Mouse (Mus musculus) embryonic facial prominence, embryonic 13.5 days (tissue): ENCODE results near the gene Ndc80. TPM values are rescaled to one million over a fixed set of nuclear protein-coding genes. Genes with fewer than 3 reads are reported as not detected.

Source experiments
- ATAC-seq: fragments of 200-750 bp; cut with Nextera tagmentation; 2 replicates; pipeline ENCODE4 v1.8.0; 2017; ENCODE audit warnings: low read depth; ENCODE audit not compliant: insufficient number of reproducible peaks, insufficient read depth, low FRiP score, low TSS enrichment
- H3K27ac ChIP-seq: fragments of 300-500 bp; sonication (generic); 2 replicates; pipeline ENCODE4 v1.5.1; 2015; ENCODE audit warnings: moderate library complexity, mild to moderate bottlenecking, inconsistent platforms
- H3K27me3 ChIP-seq: fragments of 300-500 bp; sonication (generic); 2 replicates; pipeline ENCODE4 v1.6.1; 2015; ENCODE audit warnings: mild to moderate bottlenecking, inconsistent platforms
- H3K36me3 ChIP-seq: fragments of 300-500 bp; sonication (generic); 2 replicates; pipeline ENCODE4 v1.6.1; 2015; ENCODE audit warnings: mild to moderate bottlenecking, inconsistent platforms
- H3K4me1 ChIP-seq: fragments of 300-500 bp; sonication (generic); 2 replicates; pipeline ENCODE4 v1.6.1; 2015; ENCODE audit warnings: inconsistent platforms
- H3K4me2 ChIP-seq: fragments of 300-500 bp; sonication (generic); 2 replicates; pipeline ENCODE4 v1.6.1; 2015; ENCODE audit warnings: moderate library complexity, mild to moderate bottlenecking, inconsistent platforms
- H3K4me3 ChIP-seq: fragments of 300-500 bp; sonication (generic); 2 replicates; pipeline ENCODE4 v1.5.1; 2015; ENCODE audit warnings: mild to moderate bottlenecking, inconsistent platforms
- H3K9ac ChIP-seq: fragments of 300-500 bp; sonication (generic); 2 replicates; pipeline ENCODE4 v1.6.1; 2015; ENCODE audit warnings: mild to moderate bottlenecking, inconsistent platforms
- H3K9me3 ChIP-seq: fragments of 300-500 bp; sonication (generic); 2 replicates; pipeline ENCODE4 v1.6.1; 2016; ENCODE audit warnings: inconsistent platforms
- WGBS: fragments of 180-500 bp; shearing (Covaris S2); methylation state at CpG from one replicate; pipeline ENCODE4 v1.1.7; 2015; ENCODE audit warnings: mixed read lengths; 5-methylcytosine and 5-hydroxymethylcytosine counted together
- polyA plus RNA-seq: library from polyadenylated mRNA; unstranded; fragments of >200 nt; fragmentation: Nextera tagmentation; extraction: Ambion mirVana; gene quantifications from 2 replicates; pipeline ENCODE4 v1.2.1, GENCODE M21; 2015

Ndc80 gene
- polyA plus RNA-seq, 1 experiment from 2014 or later = 46.1 TPM

GRCm38 (mm10) chr17:71506832-71507231 lies 19.8 kb downstream of the Ndc80 start:
- no peak overlapping the region for H3K9ac ChIP-seq
- 90% methylated on average over 8 of the region's 8 CpGs for WGBS

GRCm38 (mm10) chr17:71495784-71496183 lies 30.9 kb downstream of the Ndc80 start:
- Histone ChIP-seq H3K9me3 (no peaks in the 10 kb centered on the region), H3K9ac (no peak overlapping the region), H3K4me2 (no peak overlapping the region), H3K4me1 (no peaks in the 10 kb centered on the region), H3K36me3 (peaks cover 62% of the 10 kb centered on the region), H3K27ac (no peak overlapping the region), H3K27me3 (no peaks in the 10 kb centered on the region), H3K4me3 (no peak overlapping the region)
- 91% methylated on average over 4 of the region's 4 CpGs for WGBS
- no peak for ATAC-seq

More at GRCm38 (mm10) chr17:71506832-71507231, 19.8 kb downstream of the Ndc80 start:
- no peak overlapping the region for H3K27ac ChIP-seq
- no peak overlapping the region for H3K4me3 ChIP-seq
- H3K4me1 ChIP-seq = no peaks in the 10 kb centered on the region
- ATAC-seq = no peak
- H3K4me2 ChIP-seq = no peak overlapping the region
- peaks cover 69% of the 10 kb centered on the region for H3K36me3 ChIP-seq
- H3K27me3 ChIP-seq = no peaks in the 10 kb centered on the region
- no peaks in the 10 kb centered on the region for H3K9me3 ChIP-seq

GRCm38 (mm10) chr17:71491332-71491686 lies 35.3 kb downstream of the Ndc80 start:
- H3K9ac ChIP-seq = no peak overlapping the region
- 51% methylated on average over 4 of the region's 4 CpGs for WGBS
- no peaks in the 10 kb centered on the region for H3K9me3 ChIP-seq
- no peak overlapping the region for H3K4me2 ChIP-seq
- no peak for ATAC-seq
- H3K4me1 ChIP-seq = peaks cover 4% of the 10 kb centered on the region
- H3K36me3 ChIP-seq = peaks cover 20% of the 10 kb centered on the region
- no peak overlapping the region for H3K4me3 ChIP-seq
- no peak overlapping the region for H3K27ac ChIP-seq
- H3K27me3 ChIP-seq = no peaks in the 10 kb centered on the region

GRCm38 (mm10) chr17:71490666-71491331 lies 35.9 kb downstream of the Ndc80 start:
- ATAC-seq = no peak
- Histone ChIP-seq H3K9ac (no peak overlapping the region), H3K4me2 (no peak overlapping the region), H3K4me3 (no peak overlapping the region), H3K27ac (no peak overlapping the region), H3K9me3 (no peaks in the 10 kb centered on the region), H3K36me3 (peaks cover 15% of the 10 kb centered on the region), H3K4me1 (peaks cover 9% of the 10 kb centered on the region), H3K27me3 (no peaks in the 10 kb centered on the region)
- WGBS = 81% methylated on average over 9 of the region's 9 CpGs

GRCm38 (mm10) chr17:71489703-71490461 lies 36.8 kb downstream of the Ndc80 start:
- Histone ChIP-seq H3K27me3 (no peaks in the 10 kb centered on the region), H3K4me1 (peaks cover 11% of the 10 kb centered on the region), H3K27ac (no peak overlapping the region), H3K4me2 (no peak overlapping the region), H3K9me3 (no peaks in the 10 kb centered on the region), H3K4me3 (no peak overlapping the region), H3K36me3 (peaks cover 7% of the 10 kb centered on the region), H3K9ac (no peak overlapping the region)
- ATAC-seq = no peak
- 83% methylated on average over 9 of the region's 9 CpGs for WGBS

GRCm38 (mm10) chr17:71486231-71486851 lies 40.3 kb downstream of the Ndc80 start:
- Histone ChIP-seq H3K27ac (peak overlapping the region; percentile 5; the same call in 1 of the 2 replicates), H3K4me3 (no peak overlapping the region), H3K9me3 (no peaks in the 10 kb centered on the region), H3K4me1 (peaks cover 11% of the 10 kb centered on the region), H3K9ac (0 out of 2 replicates have a peak overlapping the region, but pooled peaks have one; percentile 44), H3K4me2 (peak overlapping the region; percentile 45), H3K27me3 (no peaks in the 10 kb centered on the region), H3K36me3 (no peaks in the 10 kb centered on the region)
- ATAC-seq = no peak
- WGBS = 32% methylated on average over 8 of the region's 8 CpGs

GRCm38 (mm10) chr17:71485791-71486230 lies 40.8 kb downstream of the Ndc80 start:
- 47% methylated on average over 12 of the region's 12 CpGs for WGBS
- 0 out of 2 replicates have a peak overlapping the region, but pooled peaks have one; percentile 11 for H3K27ac ChIP-seq
- H3K4me1 ChIP-seq = peaks cover 11% of the 10 kb centered on the region
- no peaks in the 10 kb centered on the region for H3K9me3 ChIP-seq
- 0 out of 2 replicates have a peak overlapping the region, but pooled peaks have one; percentile 44 for H3K9ac ChIP-seq
- peak overlapping the region; percentile 45 for H3K4me2 ChIP-seq
- ATAC-seq = no peak
- peak overlapping the region; percentile 7 for H3K4me3 ChIP-seq
- H3K27me3 ChIP-seq = no peaks in the 10 kb centered on the region
- no peaks in the 10 kb centered on the region for H3K36me3 ChIP-seq

GRCm38 (mm10) chr17:71484711-71485110 lies 41.9 kb downstream of the Ndc80 start:
- Histone ChIP-seq H3K4me2 (no peak overlapping the region), H3K27ac (no peak overlapping the region), H3K4me3 (no peak overlapping the region), H3K36me3 (no peaks in the 10 kb centered on the region), H3K27me3 (no peaks in the 10 kb centered on the region), H3K4me1 (peaks cover 11% of the 10 kb centered on the region), H3K9me3 (no peaks in the 10 kb centered on the region), H3K9ac (no peak overlapping the region)
- 87% methylated on average over 5 of the region's 5 CpGs for WGBS
- no peak for ATAC-seq

GRCm38 (mm10) chr17:71483418-71484060 lies 43.1 kb downstream of the Ndc80 start:
- WGBS = 85% methylated on average over 7 of the region's 7 CpGs
- H3K27me3 ChIP-seq = no peaks in the 10 kb centered on the region
- no peak overlapping the region for H3K27ac ChIP-seq
- H3K4me2 ChIP-seq = no peak overlapping the region
- H3K36me3 ChIP-seq = no peaks in the 10 kb centered on the region
- H3K4me1 ChIP-seq = peaks cover 11% of the 10 kb centered on the region
- no peak for ATAC-seq
- no peak overlapping the region for H3K4me3 ChIP-seq
- no peak overlapping the region for H3K9ac ChIP-seq
- H3K9me3 ChIP-seq = no peaks in the 10 kb centered on the region

- ATAC-seq = no peak
- H3K27me3 ChIP-seq = no peaks in the 10 kb centered on the region
- H3K4me3 ChIP-seq = no peak overlapping the region
- WGBS = 57% methylated on average over 5 of the region's 5 CpGs
- no peak overlapping the region for H3K4me2 ChIP-seq
- no peak overlapping the region for H3K27ac ChIP-seq
- H3K9ac ChIP-seq = no peak overlapping the region
- no peaks in the 10 kb centered on the region for H3K9me3 ChIP-seq
- no peaks in the 10 kb centered on the region for H3K36me3 ChIP-seq
- H3K4me1 ChIP-seq = peaks cover 4% of the 10 kb centered on the region
These were observed 47.2 kb downstream of the Ndc80 start for GRCm38 (mm10) chr17:71479381-71479901.

GRCm38 (mm10) chr17:71477481-71477880 lies 49.2 kb downstream of the Ndc80 start:
- no peaks in the 10 kb centered on the region for H3K36me3 ChIP-seq
- no peaks in the 10 kb centered on the region for H3K9me3 ChIP-seq
- H3K4me1 ChIP-seq = peaks cover 14% of the 10 kb centered on the region
- no peak overlapping the region for H3K27ac ChIP-seq
- WGBS = 95% methylated on average over 8 of the region's 8 CpGs
- no peak overlapping the region for H3K9ac ChIP-seq
- ATAC-seq = no peak
- H3K4me3 ChIP-seq = no peak overlapping the region
- no peaks in the 10 kb centered on the region for H3K27me3 ChIP-seq
- H3K4me2 ChIP-seq = no peak overlapping the region
